Mouse (Mus musculus) heart, embryonic 12.5 days (tissue): ENCODE data around the gene Nlk. TPM values are rescaled to one million over a fixed set of nuclear protein-coding genes. Genes with fewer than 3 reads are reported as not detected.
"Not testable (repeated sequence)": the region's sequence is repeated elsewhere in the genome, so short reads cannot be mapped to it uniquely, and the experiment has no call there.

Experiments
- ATAC-seq: fragments of 200-750 bp; cut with Nextera tagmentation; 2 replicates; pipeline ENCODE4 v1.8.0; 2017; ENCODE audit warnings: moderate TSS enrichment, moderate library complexity; ENCODE audit not compliant: insufficient number of reproducible peaks, low FRiP score
- H3K27ac ChIP-seq: fragments of 300-500 bp; sonication (generic); 2 replicates; pipeline ENCODE4 v1.5.1; 2016; ENCODE audit warnings: mild to moderate bottlenecking, moderate library complexity; ENCODE audit not compliant: poor library complexity, severe bottlenecking
- H3K27me3 ChIP-seq: fragments of 300-500 bp; sonication (generic); replicated peaks from 2 replicates; pipeline ENCODE4 v1.6.1; 2016; ENCODE audit warnings: mild to moderate bottlenecking, moderate library complexity
- H3K36me3 ChIP-seq: fragments of 300-500 bp; sonication (generic); 2 replicates; pipeline ENCODE4 v1.6.1; 2016; ENCODE audit warnings: mild to moderate bottlenecking, moderate library complexity
- H3K4me1 ChIP-seq: fragments of 300-500 bp; sonication (generic); replicated peaks from 2 replicates; pipeline ENCODE4 v1.6.1; 2016; ENCODE audit warnings: mild to moderate bottlenecking
- H3K4me2 ChIP-seq: fragments of 300-500 bp; sonication (generic); 2 replicates; pipeline ENCODE4 v1.6.1; 2016; ENCODE audit warnings: mild to moderate bottlenecking, moderate library complexity
- H3K4me3 ChIP-seq: fragments of 300-500 bp; sonication (generic); 2 replicates; pipeline ENCODE4 v1.5.1; 2016; ENCODE audit warnings: mild to moderate bottlenecking
- H3K9ac ChIP-seq: fragments of 300-500 bp; sonication (generic); 2 replicates; pipeline ENCODE4 v1.6.1; 2016; ENCODE audit warnings: mild to moderate bottlenecking, moderate library complexity
- H3K9me3 ChIP-seq: fragments of 300-500 bp; sonication (generic); replicated peaks from 2 replicates; pipeline ENCODE4 v1.6.1; 2016; ENCODE audit warnings: mild to moderate bottlenecking, moderate library complexity
- WGBS: fragments of 180-500 bp; shearing (Covaris S2); methylation state at CpG from one replicate; pipeline ENCODE4 v1.1.7; 2016; 5-methylcytosine and 5-hydroxymethylcytosine counted together
- polyA plus RNA-seq: library from polyadenylated mRNA; unstranded; fragments of >200 nt; fragmentation: Nextera tagmentation; extraction: Ambion mirVana; gene quantifications from 2 replicates; pipeline ENCODE4 v1.2.1, GENCODE M21; 2016

Nlk gene
- polyA plus RNA-seq, 1 experiment from 2014 or later = 13.4 TPM

DNA sequence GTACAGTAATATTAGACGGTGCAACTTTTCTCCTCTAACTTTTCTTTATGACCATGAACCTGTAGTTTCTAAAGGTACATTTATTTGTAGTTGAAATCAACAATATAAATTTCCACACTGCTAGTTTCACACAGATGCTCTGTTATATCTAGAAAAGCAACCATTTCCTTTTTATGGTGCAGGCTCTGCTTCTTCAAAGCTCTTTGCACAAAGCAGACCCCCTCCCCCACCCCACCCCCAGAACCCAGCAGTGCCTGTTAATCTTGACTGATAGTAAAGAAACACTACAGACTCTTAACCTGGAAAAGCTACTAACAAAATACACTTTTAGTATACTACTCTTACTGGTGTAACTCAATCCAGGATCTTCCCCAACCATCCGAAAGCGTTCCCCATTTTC is 6.6 kb downstream of the Nlk start:
- WGBS = 77% methylated on average over 3 of the region's 3 CpGs
- H3K27me3 ChIP-seq = no peaks in the 10 kb centered on the region
- no peak overlapping the region for H3K9ac ChIP-seq
- no peak for ATAC-seq
- peak overlapping the region; percentile 33 for H3K27ac ChIP-seq
- H3K4me3 ChIP-seq = no peak overlapping the region
- H3K36me3 ChIP-seq = peaks cover 3% of the 10 kb centered on the region; the same call in 1 of the 2 replicates
- no peaks in the 10 kb centered on the region for H3K9me3 ChIP-seq
- H3K4me2 ChIP-seq = peak overlapping the region; percentile 4
- peaks cover 45% of the 10 kb centered on the region for H3K4me1 ChIP-seq

DNA sequence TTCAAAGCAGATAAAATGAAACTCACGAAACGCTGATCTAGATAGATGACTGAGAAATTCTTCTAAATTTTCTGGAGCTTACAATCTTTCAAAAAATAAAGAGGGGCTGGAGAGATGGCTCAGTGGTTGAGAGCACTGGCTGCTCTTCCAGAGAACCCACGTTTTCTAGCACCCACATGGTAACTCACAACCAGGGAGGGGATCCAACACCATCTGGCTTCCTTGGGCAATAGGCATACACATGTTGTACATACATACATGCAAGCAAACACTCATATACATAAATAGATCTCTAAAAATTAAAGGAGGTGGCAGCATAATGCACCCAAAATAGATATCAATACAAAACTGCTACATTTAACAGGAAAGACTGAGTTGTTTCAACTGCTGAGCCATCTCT is 16.1 kb downstream of the Nlk start:
- H3K27ac ChIP-seq = no peak overlapping the region
- H3K4me1 ChIP-seq = peaks cover 6% of the 10 kb centered on the region; the same call in 1 of the 2 replicates
- no peak for ATAC-seq
- no peak overlapping the region for H3K4me2 ChIP-seq
- no peak overlapping the region for H3K4me3 ChIP-seq
- H3K9ac ChIP-seq = no peak overlapping the region
- H3K27me3 ChIP-seq = no peaks in the 10 kb centered on the region
- H3K36me3 ChIP-seq = peaks cover 18% of the 10 kb centered on the region
- no peaks in the 10 kb centered on the region for H3K9me3 ChIP-seq
- WGBS = 82% methylated on average over 3 of the region's 3 CpGs

DNA sequence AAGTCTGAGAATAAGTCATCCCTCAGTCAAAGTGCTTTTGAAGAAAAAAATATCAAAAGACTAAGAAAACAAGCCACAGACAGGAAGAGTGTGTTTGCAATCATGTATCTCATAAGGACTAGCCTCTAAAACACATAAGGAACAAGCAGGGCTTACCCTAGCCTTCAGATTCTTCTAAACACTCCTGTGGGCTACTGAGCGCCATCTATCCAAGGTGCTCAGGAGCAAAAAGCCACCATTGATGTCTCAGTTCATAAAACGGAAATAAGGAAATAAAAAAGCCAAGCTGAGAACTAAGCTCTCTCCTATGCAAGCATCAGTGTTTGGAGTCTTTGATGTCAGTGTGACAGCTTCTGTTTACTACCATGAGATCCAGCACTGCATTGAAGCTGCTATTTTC is 18.4 kb downstream of the Nlk start:
- H3K27me3 ChIP-seq = no peaks in the 10 kb centered on the region
- peaks cover 6% of the 10 kb centered on the region; the same call in 1 of the 2 replicates for H3K4me1 ChIP-seq
- no peak for ATAC-seq
- peaks cover 10% of the 10 kb centered on the region for H3K36me3 ChIP-seq
- H3K9me3 ChIP-seq = no peaks in the 10 kb centered on the region
- 67% methylated on average over 2 of the region's 2 CpGs for WGBS
- no peak overlapping the region for H3K4me2 ChIP-seq
- no peak overlapping the region for H3K9ac ChIP-seq
- no peak overlapping the region for H3K4me3 ChIP-seq
- no peak overlapping the region for H3K27ac ChIP-seq

DNA sequence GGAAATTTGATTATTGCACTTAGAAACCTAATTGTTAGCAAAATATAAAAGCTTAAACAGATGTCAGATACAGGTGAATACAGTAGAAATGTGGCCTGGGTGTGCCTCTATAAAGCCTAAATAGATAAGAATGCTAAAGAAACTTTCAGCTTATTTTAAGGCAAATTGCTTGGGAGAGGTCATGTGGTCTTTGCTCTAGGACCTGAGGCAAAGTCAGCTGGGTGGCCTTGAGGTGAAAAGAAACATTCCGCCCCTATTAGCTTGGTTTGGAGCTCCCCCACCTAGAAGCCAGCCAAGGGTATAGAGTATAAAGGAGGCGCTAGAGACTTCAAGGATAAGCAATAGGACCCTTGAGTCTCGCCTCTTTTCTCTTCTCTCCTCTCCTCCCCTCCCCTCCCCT is 28.5 kb downstream of the Nlk start:
- Histone ChIP-seq H3K4me3 (no peak overlapping the region), H3K4me2 (no peak overlapping the region), H3K27ac (no peak overlapping the region), H3K9me3 (no peaks in the 10 kb centered on the region), H3K9ac (no peak overlapping the region), H3K36me3 (no peaks in the 10 kb centered on the region), H3K4me1 (peaks cover 24% of the 10 kb centered on the region), H3K27me3 (no peaks in the 10 kb centered on the region)
- no peak for ATAC-seq
- WGBS = 52% methylated on average over 3 of the region's 3 CpGs

DNA sequence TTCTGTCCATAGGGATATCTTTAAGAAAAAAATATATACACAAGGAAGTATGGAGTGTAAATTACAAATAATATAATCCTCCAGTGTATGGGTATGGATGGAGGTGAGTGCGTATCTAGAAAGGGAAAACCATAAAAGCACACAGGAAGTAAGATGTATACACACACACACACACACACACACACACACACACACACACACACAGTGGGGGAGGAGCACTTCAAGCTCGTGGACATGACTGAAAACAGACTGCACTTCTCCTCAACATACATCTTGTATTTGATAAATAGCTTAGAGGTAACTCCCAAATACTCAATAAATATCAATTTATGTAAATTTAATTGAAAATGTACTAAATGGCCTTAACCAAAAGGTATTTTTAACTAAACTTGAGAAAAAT is 32.3 kb downstream of the Nlk start:
- H3K9me3 ChIP-seq = no peaks in the 10 kb centered on the region
- no peak overlapping the region for H3K27ac ChIP-seq
- H3K4me2 ChIP-seq = no peak overlapping the region
- H3K36me3 ChIP-seq = no peaks in the 10 kb centered on the region
- 56% methylated on average over 2 of the region's 2 CpGs for WGBS
- no peak for ATAC-seq
- H3K4me3 ChIP-seq = no peak overlapping the region
- peaks cover 27% of the 10 kb centered on the region for H3K4me1 ChIP-seq
- no peak overlapping the region for H3K9ac ChIP-seq
- H3K27me3 ChIP-seq = no peaks in the 10 kb centered on the region

DNA sequence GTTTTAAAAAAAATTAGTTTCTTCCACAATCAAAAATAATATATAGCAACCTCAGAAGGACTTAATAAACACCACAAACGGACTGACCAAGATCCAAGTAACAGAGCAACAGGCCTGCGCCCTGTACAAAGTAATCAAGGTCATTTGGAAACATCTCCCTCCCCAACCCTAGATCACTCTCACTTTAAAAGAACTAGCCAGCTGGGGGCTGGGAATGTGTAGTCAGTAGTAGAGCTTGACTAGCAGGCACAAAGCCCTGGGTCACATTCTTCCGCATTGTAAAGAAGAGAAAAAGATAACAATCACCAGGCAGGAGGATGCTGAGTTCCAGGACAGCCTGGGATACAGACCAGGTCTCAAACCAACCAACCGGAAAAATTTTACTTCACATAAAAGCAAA is 33.3 kb downstream of the Nlk start:
- Histone ChIP-seq H3K36me3 (no peaks in the 10 kb centered on the region), H3K27me3 (no peaks in the 10 kb centered on the region), H3K9ac (no peak overlapping the region), H3K4me1 (peaks cover 27% of the 10 kb centered on the region), H3K9me3 (no peaks in the 10 kb centered on the region), H3K4me2 (no peak overlapping the region), H3K27ac (peak overlapping the region; percentile 68; the same call in 1 of the 2 replicates), H3K4me3 (no peak overlapping the region)
- 33% methylated on average over 4 of the region's 4 CpGs for WGBS
- no peak for ATAC-seq

DNA sequence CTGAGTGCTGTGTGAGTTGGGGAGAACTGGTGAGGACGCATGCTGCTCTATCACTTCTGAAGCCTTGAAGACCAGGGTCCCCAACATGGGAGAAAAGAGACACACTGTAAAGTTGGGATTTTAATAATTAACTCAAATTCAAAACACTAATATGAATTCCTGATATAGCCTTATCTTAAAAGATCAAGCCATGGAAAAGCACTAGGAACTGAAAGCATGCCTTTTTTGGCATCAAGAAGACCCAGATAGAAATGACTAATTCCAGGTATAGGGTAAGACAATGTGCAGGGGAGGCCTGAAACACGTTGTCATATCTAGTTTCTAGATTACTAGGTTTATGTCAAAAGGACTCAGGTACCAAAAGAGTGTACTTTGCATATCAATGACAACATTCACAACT is 48.0 kb downstream of the Nlk start:
- Histone ChIP-seq H3K9me3 (no peaks in the 10 kb centered on the region), H3K4me2 (no peak overlapping the region), H3K27ac (no peak overlapping the region), H3K27me3 (no peaks in the 10 kb centered on the region), H3K9ac (no peak overlapping the region), H3K4me1 (0 out of 2 replicates have a peak, but pooled peaks cover 4% of the 10 kb centered on the region), H3K36me3 (0 out of 2 replicates have a peak, but pooled peaks cover 5% of the 10 kb centered on the region), H3K4me3 (no peak overlapping the region)
- WGBS = 82% methylated on average over 2 of the region's 2 CpGs
- ATAC-seq = no peak

DNA sequence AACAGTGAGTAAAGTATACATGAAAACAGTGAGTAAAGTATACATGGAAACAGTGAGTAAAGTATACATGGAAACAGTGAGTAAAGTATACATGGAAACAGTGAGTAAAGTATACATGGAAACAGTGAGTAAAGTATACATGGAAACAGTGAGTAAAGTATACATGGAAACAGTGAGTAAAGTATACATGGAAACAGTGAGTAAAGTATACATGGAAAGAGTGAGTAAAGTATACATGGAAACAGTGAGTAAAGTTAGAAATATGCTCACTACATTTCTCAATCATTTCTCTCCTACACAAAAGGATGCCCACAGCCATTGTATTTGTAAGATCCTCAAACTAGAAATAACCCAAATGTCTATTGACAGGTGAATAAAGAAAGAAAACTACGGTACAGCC is 48.8 kb downstream of the Nlk start:
- H3K27ac ChIP-seq, H3K4me1 ChIP-seq, ATAC-seq, H3K4me3 ChIP-seq, H3K4me2 ChIP-seq, H3K36me3 ChIP-seq, H3K27me3 ChIP-seq, H3K9ac ChIP-seq, H3K9me3 ChIP-seq: not testable (repeated sequence)
- 91% methylated on average over 1 of the region's 1 CpGs for WGBS

DNA sequence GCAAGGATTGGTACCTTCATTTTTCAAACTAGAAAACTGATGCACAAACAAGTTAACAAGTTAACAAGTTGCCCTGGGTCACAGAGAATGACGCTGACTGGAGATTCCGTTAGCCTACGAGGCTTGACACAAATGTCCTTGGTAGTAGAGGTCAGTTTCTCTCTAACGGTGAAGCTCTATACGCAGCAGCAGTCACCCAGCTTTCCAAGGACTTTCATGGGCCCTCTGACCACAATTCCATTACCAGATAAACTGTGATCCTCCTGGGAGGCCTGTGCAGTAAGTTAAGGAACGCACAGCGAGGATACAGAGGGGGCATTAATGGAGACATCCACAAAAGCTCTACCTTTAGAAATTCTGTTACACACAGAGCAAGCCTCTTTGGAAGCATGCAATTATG is 53.4 kb downstream of the Nlk start:
- no peak overlapping the region for H3K4me2 ChIP-seq
- no peak overlapping the region for H3K9ac ChIP-seq
- 0 out of 2 replicates have a peak, but pooled peaks cover 3% of the 10 kb centered on the region for H3K36me3 ChIP-seq
- H3K27me3 ChIP-seq = no peaks in the 10 kb centered on the region
- no peak overlapping the region for H3K4me3 ChIP-seq
- ATAC-seq = no peak
- peak overlapping the region; percentile 51; the same call in 1 of the 2 replicates for H3K27ac ChIP-seq
- 55% methylated on average over 7 of the region's 7 CpGs for WGBS
- H3K9me3 ChIP-seq = no peaks in the 10 kb centered on the region
- peaks cover 8% of the 10 kb centered on the region; the same call in 1 of the 2 replicates for H3K4me1 ChIP-seq

DNA sequence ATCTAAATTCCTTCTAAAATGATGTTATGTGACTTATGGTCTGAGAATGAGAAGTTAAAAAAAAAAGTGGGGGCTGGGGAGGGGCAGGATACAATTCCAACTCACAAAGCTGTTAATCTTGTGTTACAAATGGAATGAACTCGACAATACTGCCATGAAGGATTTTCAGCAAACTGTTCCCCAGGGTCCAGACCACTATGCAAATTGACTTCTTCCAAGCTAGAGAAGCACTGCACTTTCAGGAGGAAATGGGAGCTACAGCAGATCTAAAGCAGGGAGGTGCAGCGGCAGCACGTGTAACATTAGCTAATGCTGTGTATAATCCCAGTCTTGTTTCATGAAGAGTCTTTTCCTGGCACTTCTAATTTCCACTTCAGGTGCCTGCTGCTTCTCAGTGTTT is 55.0 kb downstream of the Nlk start:
- Histone ChIP-seq H3K9ac (no peak overlapping the region), H3K4me3 (no peak overlapping the region), H3K4me2 (no peak overlapping the region), H3K27me3 (no peaks in the 10 kb centered on the region), H3K27ac (no peak overlapping the region), H3K4me1 (peaks cover 8% of the 10 kb centered on the region; the same call in 1 of the 2 replicates), H3K36me3 (peaks cover 5% of the 10 kb centered on the region), H3K9me3 (no peaks in the 10 kb centered on the region)
- ATAC-seq = no peak
- WGBS = 68% methylated on average over 3 of the region's 3 CpGs

DNA sequence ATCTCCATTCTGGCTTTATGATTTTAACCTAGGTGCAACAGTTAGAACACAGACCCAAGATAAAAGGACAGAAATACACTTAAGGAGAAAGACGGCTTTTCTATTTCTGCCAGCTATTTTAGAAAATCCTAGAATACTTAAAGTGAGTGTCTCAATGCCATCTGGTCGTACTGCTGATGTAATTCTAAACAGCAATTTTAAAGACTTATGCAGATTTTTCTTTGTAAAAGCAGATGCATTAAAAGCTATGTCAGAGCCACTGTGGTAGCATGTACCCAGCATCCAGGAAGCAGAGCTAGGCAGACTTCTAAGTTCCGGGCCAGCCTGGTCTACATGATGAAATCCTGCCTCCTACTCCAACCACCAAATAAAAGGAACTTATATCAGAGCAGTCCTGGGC is 56.1 kb downstream of the Nlk start:
- no peak for ATAC-seq
- Histone ChIP-seq H3K36me3 (peaks cover 10% of the 10 kb centered on the region), H3K4me3 (no peak overlapping the region), H3K27me3 (no peaks in the 10 kb centered on the region), H3K9ac (no peak overlapping the region), H3K27ac (no peak overlapping the region), H3K4me2 (no peak overlapping the region), H3K4me1 (peaks cover 8% of the 10 kb centered on the region; the same call in 1 of the 2 replicates), H3K9me3 (peaks cover 5% of the 10 kb centered on the region; the same call in 1 of the 2 replicates)
- WGBS = 91% methylated on average over 3 of the region's 3 CpGs

DNA sequence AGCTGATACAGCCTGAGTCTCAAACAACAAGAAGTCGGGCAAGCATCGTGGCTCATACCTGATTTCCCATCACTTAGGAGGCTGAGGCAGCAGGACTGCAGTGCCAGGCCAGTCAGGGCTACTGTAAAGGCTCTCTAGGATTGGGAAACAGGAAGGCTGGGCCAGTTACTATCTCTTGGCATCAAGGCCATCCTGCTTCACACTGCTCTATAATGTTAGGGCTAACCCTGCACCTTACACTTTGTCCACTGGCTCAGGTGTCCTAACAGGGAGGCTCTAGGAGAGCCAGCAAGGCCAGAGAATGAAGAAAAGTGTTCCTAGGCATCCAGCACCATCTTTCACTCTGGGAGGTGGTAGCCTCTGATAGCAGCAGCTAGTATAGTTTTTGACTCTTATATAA is 64.4 kb downstream of the Nlk start:
- Histone ChIP-seq H3K27me3 (no peaks in the 10 kb centered on the region), H3K9ac (no peak overlapping the region), H3K36me3 (peaks cover 7% of the 10 kb centered on the region), H3K4me3 (no peak overlapping the region), H3K4me1 (no peaks in the 10 kb centered on the region; the same call in 1 of the 2 replicates), H3K27ac (no peak overlapping the region), H3K4me2 (no peak overlapping the region), H3K9me3 (peaks cover 5% of the 10 kb centered on the region; the same call in 1 of the 2 replicates)
- no peak for ATAC-seq
- 92% methylated on average over 2 of the region's 2 CpGs for WGBS
